Mouse (Mus musculus) cerebellum, adult 2 months (tissue): ENCODE measurements around the gene Bahd1.

Source experiments
- CTCF ChIP-seq: fragments of 200-500 bp; IDR thresholded peaks from 2 replicates; pipeline ENCODE4 v1.5.1; 2011; ENCODE audit warnings: low read depth, mild to moderate bottlenecking, control low read depth, low read length, moderate library complexity, borderline replicate concordance; ENCODE audit not compliant: insufficient read depth
- POLR2A ChIP-seq: fragments of 200-500 bp; IDR thresholded peaks from 2 replicates; pipeline ENCODE4 v1.6.1; 2011; ENCODE audit warnings: low read length, control low read depth, borderline replicate concordance; ENCODE audit not compliant: insufficient read depth

GRCm38 (mm10) chr2:118851756-118852155 lies 48.4 kb upstream of the Bahd1 start:
- TF ChIP-seq CTCF (no peak), POLR2A (no peak)
